Mouse (Mus musculus): Measurements from ENCODE around the gene Fmod.

- TF ChIP-seq POLR2A (IDR thresholded peaks at IDR 0.05; ENCODE audit: insufficient read depth, low read length) (no peak), EP300 (IDR thresholded peaks at IDR 0.05; ENCODE audit: insufficient read depth, low read depth, low read length) (no peak), CTCF (IDR thresholded peaks at IDR 0.05; ENCODE audit: low read depth, low read length) (no peak)
Observed at GRCm38 (mm10) chr1:134091851-134092250, 54.8 kb downstream of the Fmod start.
